Mouse (Mus musculus): ENCODE measurements around the gene Pcdh20. TPM values are rescaled to one million over a fixed set of nuclear protein-coding genes. Genes with fewer than 3 reads are reported as not detected.
A peak's percentile ranks its signal among the peaks of the same experiment; 100 is the strongest.

Gene Pcdh20
- not detected in 2 replicates for polyA plus RNA-seq (2012; ENCODE audit: insufficient read depth, low replicate concordance)

DNA sequence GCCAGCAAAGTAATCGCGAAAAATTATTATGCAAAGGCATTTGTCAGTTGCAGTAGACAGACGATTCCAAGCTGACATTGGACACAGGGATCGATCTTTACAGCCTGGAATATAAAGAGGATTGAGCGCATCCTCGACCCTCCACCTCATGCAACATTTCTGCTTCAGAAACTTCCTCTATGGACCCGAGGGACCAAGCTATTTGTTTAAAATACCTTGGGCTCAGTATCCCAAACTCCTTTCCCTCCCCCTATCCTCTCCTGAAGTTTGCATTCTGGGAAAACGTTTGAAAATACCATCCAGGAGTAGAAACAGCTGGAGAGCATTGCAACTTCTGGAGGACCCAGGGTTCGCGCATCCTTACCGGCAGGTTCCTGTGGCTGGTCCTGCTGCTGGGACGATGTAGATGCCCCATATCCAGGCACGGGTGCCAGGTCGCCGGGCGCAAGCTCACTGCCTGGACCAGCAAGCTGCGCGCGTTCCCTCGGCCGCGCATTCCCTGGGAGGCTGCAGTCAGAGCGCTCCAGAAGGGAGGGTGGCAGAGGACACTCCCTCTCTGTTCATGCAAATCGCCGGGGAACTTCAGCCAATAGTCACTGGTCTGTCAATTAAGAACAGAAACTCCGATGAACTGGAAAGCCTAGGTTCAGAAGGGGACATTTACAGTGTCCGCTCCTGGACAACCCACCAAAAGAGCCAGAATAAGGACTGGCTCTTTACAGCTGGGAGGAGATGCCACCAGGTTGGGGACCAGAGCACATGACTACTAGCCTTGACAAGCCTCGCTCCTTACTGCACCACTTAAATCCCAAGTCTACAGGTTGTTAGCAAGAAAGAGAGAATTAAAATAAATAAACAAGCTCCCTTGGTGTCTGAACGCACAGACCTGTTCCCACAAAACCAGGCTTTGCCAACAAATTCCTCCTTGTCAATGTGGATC lies at the start of gene Pcdh20:
Gene Pcdh20, minus strand, starts transcription at position 902 of the 940 bp plus-strand sequence.
- Histone ChIP-seq H3K36me3 (replicated peaks; ENCODE audit: low read length) (no peaks in the 10 kb centered on the region), H3K4me3 (replicated peaks) (peak within 1 kb of the TSS; percentile 3), H3K27me3 (replicated peaks) (peaks cover 12% of the 10 kb centered on the region), H3K9me3 (no peaks in the 10 kb centered on the region), H3K4me1 (0 out of 2 replicates have a peak, but pooled peaks cover 3% of the 10 kb centered on the region)
- TF ChIP-seq FLI1 (IDR thresholded peaks at IDR 0.05; ENCODE audit: low read length) (no peak), GATA1 (IDR thresholded peaks at IDR 0.05; ENCODE audit: borderline replicate concordance, low read length) (no peak)

DNA sequence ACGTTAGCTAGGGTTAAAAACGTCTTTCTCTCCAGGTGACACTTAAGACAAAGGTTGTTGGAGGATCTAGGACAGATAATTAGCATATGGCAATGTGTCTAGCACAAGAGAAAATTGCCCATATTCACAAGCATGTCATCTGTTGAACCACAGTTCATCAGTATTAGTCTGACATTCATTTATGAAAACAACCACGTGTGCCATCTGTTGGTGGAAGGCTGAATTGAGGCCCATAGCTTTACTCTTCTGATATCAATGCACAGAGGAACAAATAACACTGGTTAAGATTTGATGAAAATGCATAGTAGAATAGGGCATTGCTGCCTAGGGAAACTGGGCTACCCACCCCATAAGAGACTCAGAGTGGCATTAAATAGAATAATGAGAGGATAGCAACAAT lies 8.7 kb upstream of the Pcdh20 start:
- no peaks in the 10 kb centered on the region for H3K9me3 ChIP-seq
- no peaks in the 10 kb centered on the region for H3K4me1 ChIP-seq
- no peaks in the 10 kb centered on the region for H3K36me3 ChIP-seq (replicated peaks; ENCODE audit: low read length)
- no peak overlapping the region for H3K4me3 ChIP-seq (replicated peaks)
- TF ChIP-seq FLI1 (IDR thresholded peaks at IDR 0.05; ENCODE audit: low read length) = no peak
- no peak for TF ChIP-seq GATA1 (IDR thresholded peaks at IDR 0.05; ENCODE audit: borderline replicate concordance, low read length)
- no peaks in the 10 kb centered on the region for H3K27me3 ChIP-seq (replicated peaks)

DNA sequence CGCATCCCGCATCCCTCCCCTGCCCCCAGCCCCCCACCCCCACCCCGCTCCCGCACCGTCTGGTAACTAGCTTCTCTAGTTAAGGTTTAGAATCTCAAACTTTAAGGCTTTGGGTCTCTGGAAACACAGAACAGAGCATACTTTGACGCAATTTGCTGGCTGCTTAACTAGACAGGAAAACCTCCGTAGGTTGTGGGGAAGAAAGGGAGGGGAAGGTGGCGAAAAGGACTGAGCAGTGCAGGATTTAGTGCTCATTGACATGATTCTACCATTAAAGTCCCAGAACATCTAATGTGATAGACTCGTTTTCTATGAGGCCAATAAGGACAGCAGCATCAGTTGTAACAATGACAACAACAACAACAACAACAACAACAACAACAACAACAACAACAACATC lies 1.2 kb downstream of the Pcdh20 start:
- TF ChIP-seq GATA1 (IDR thresholded peaks at IDR 0.05; ENCODE audit: borderline replicate concordance, low read length) (no peak), FLI1 (IDR thresholded peaks at IDR 0.05; ENCODE audit: low read length) (no peak)
- H3K9me3 ChIP-seq = no peaks in the 10 kb centered on the region
- H3K36me3 ChIP-seq (replicated peaks; ENCODE audit: low read length) = no peaks in the 10 kb centered on the region
- 0 out of 2 replicates have a peak, but pooled peaks cover 3% of the 10 kb centered on the region for H3K4me1 ChIP-seq
- H3K27me3 ChIP-seq (replicated peaks) = peaks cover 12% of the 10 kb centered on the region
- no peak overlapping the region for H3K4me3 ChIP-seq (replicated peaks)

DNA sequence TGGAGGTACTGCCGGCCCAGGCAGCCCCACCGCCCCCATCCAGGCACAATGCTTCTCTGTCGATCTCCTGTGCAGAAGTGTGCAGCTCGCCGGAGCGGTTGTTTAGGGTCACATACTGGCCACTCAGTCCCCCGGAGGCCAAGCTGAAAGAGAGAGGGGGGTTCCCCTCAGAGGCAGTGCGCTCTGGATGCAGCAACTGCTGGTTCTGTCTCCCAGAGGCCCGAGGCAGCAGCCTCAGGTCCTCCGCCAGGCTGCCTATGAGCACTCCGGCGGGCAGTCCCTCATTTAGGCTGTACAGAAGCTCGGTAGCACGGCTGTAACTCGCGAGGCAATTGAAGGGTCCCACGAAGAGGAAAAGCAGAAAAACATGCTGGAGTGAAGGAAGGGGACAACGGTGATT lies 1.8 kb downstream of the Pcdh20 start:
- Histone ChIP-seq H3K4me3 (replicated peaks) (no peak overlapping the region), H3K9me3 (no peaks in the 10 kb centered on the region), H3K27me3 (replicated peaks) (peaks cover 12% of the 10 kb centered on the region), H3K36me3 (replicated peaks; ENCODE audit: low read length) (no peaks in the 10 kb centered on the region), H3K4me1 (0 out of 2 replicates have a peak, but pooled peaks cover 3% of the 10 kb centered on the region)
- TF ChIP-seq GATA1 (IDR thresholded peaks at IDR 0.05; ENCODE audit: borderline replicate concordance, low read length) = no peak
- TF ChIP-seq FLI1 (IDR thresholded peaks at IDR 0.05; ENCODE audit: low read length) = no peak

DNA sequence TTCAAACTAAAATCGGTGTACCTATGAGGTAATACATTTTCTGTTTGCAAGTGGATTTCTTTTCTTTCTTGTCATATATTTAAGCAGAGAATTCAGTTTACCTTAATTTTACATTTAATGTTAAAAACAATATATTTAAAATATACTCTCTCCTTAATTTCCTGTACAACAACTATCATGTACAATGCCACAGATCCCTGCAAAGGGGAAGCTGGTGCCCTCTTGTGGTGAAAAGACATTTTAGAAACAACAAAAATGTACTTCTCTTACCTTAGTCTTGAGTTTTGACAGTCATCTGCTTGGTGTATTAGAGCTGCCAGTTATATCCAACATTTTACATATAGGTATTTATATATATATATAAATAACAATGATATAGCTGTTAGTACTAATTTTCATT lies 4.8 kb downstream of the Pcdh20 start:
- Histone ChIP-seq H3K27me3 (replicated peaks) (peaks cover 12% of the 10 kb centered on the region), H3K36me3 (replicated peaks; ENCODE audit: low read length) (no peaks in the 10 kb centered on the region), H3K9me3 (no peaks in the 10 kb centered on the region), H3K4me1 (0 out of 2 replicates have a peak, but pooled peaks cover 3% of the 10 kb centered on the region), H3K4me3 (replicated peaks) (no peak overlapping the region)
- TF ChIP-seq FLI1 (IDR thresholded peaks at IDR 0.05; ENCODE audit: low read length) (no peak), GATA1 (IDR thresholded peaks at IDR 0.05; ENCODE audit: borderline replicate concordance, low read length) (no peak)

DNA sequence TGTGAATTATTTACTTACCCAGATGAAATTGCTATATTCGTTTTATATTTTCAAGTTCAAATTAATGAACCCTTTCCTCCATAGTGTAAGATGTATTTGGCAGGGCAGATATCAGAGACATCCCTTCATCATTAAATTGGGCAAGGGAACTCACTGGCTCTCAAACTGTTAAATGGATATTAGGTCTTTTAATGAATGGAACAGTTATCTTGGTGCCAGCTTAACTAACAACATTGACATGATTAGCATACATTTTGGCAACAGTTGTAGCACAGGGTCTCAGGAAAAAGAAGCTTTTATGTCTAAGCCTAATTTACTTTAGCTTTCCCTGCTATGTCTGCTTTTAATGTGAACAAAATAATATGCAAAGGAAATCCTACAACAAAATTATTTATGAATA lies 6.8 kb downstream of the Pcdh20 start:
- TF ChIP-seq FLI1 (IDR thresholded peaks at IDR 0.05; ENCODE audit: low read length) = no peak
- no peak for TF ChIP-seq GATA1 (IDR thresholded peaks at IDR 0.05; ENCODE audit: borderline replicate concordance, low read length)
- no peak overlapping the region for H3K4me3 ChIP-seq (replicated peaks)
- H3K27me3 ChIP-seq (replicated peaks) = peaks cover 5% of the 10 kb centered on the region
- no peaks in the 10 kb centered on the region for H3K9me3 ChIP-seq
- H3K4me1 ChIP-seq = no peaks in the 10 kb centered on the region
- no peaks in the 10 kb centered on the region for H3K36me3 ChIP-seq (replicated peaks; ENCODE audit: low read length)

DNA sequence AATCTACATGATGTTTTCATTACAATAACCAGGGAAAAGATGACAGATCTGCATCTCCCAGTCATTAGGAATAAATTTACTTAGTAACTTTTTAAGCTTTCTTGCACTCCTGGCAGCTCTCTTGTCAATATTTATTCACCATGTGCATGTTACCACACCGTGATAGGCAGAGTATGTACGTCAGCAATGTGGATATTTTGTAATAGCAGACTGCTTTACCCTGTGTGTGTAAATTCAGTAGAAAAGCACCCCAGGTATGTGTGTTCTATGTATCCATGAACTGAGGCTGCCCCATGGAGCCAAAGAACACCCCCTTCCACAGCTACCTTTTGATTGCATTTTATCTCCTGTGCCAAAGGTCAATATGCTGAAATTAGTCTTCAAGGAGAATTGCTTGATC lies 7.8 kb downstream of the Pcdh20 start:
- no peak overlapping the region for H3K4me3 ChIP-seq (replicated peaks)
- no peaks in the 10 kb centered on the region for H3K27me3 ChIP-seq (replicated peaks)
- no peak for TF ChIP-seq FLI1 (IDR thresholded peaks at IDR 0.05; ENCODE audit: low read length)
- TF ChIP-seq GATA1 (IDR thresholded peaks at IDR 0.05; ENCODE audit: borderline replicate concordance, low read length) = no peak
- H3K36me3 ChIP-seq (replicated peaks; ENCODE audit: low read length) = no peaks in the 10 kb centered on the region
- no peaks in the 10 kb centered on the region for H3K4me1 ChIP-seq
- H3K9me3 ChIP-seq = no peaks in the 10 kb centered on the region

DNA sequence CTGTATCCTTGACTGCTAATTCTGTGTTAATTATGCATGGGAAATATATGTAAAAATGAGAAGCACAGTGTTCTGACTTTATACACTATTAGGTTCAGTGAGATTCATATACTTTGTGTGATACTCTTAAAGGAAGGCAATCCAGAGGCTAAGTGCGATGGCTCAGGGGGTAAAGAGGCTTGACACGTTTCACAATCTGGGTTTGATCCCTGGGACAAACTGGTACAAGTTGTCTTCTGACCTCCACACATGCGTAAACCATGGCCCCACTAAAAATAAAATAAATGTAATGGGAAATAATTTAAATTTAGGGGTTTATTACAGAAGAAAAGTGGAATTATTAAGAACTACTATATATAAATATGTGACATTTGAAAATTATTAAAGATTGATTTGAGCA lies 8.3 kb downstream of the Pcdh20 start:
- no peaks in the 10 kb centered on the region for H3K27me3 ChIP-seq (replicated peaks)
- no peak for TF ChIP-seq GATA1 (IDR thresholded peaks at IDR 0.05; ENCODE audit: borderline replicate concordance, low read length)
- TF ChIP-seq FLI1 (IDR thresholded peaks at IDR 0.05; ENCODE audit: low read length) = no peak
- H3K4me3 ChIP-seq (replicated peaks) = no peak overlapping the region
- H3K36me3 ChIP-seq (replicated peaks; ENCODE audit: low read length) = no peaks in the 10 kb centered on the region
- no peaks in the 10 kb centered on the region for H3K4me1 ChIP-seq
- H3K9me3 ChIP-seq = no peaks in the 10 kb centered on the region

DNA sequence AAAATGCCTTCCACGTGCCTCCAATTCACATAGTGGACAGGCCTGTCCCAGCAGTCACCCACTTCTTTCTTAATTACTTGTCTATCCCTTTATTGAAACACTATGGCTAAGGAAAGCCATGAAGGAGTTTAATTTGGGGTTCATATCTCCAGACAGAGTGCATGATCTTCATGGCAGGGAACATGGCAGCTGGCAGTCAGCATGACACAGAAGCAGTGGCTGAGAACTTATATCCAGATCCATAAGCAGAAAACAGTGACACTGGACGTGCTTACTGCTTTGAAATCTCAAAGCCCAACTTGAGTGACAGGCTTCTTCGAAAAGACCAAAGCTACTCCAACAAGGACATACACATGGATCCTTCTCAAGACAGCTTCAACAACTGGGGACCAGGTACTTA lies 10.5 kb downstream of the Pcdh20 start:
- no peaks in the 10 kb centered on the region for H3K27me3 ChIP-seq (replicated peaks)
- TF ChIP-seq FLI1 (IDR thresholded peaks at IDR 0.05; ENCODE audit: low read length) (no peak), GATA1 (IDR thresholded peaks at IDR 0.05; ENCODE audit: borderline replicate concordance, low read length) (no peak)
- no peaks in the 10 kb centered on the region for H3K9me3 ChIP-seq
- H3K36me3 ChIP-seq (replicated peaks; ENCODE audit: low read length) = no peaks in the 10 kb centered on the region
- H3K4me3 ChIP-seq (replicated peaks) = no peak overlapping the region
- no peaks in the 10 kb centered on the region for H3K4me1 ChIP-seq

DNA sequence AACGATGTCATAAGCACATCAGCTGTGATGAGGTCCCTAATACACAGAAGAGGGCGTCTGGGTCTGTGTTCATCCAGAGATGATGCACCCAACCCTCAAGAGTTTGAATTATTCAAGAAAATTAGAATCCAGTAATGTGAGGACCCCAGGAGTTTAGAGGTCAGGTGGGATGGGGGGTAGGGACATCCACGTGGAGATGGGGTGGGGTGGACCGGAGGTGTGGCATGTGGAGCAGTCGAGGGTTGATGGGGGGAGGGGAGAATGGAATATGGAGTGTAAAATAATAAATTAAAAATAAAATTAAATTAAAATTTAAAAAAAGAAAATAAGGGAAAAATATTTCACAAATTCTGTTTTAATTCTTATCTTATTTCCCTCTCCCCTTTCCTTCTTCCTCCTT lies 27.9 kb downstream of the Pcdh20 start:
- Histone ChIP-seq H3K9me3 (peaks cover 5% of the 10 kb centered on the region; the same call in 1 of the 2 replicates), H3K4me1 (no peaks in the 10 kb centered on the region), H3K4me3 (replicated peaks) (no peak overlapping the region), H3K36me3 (replicated peaks; ENCODE audit: low read length) (no peaks in the 10 kb centered on the region), H3K27me3 (replicated peaks) (no peaks in the 10 kb centered on the region)
- TF ChIP-seq GATA1 (IDR thresholded peaks at IDR 0.05; ENCODE audit: borderline replicate concordance, low read length) = no peak
- no peak for TF ChIP-seq FLI1 (IDR thresholded peaks at IDR 0.05; ENCODE audit: low read length)

Measured in megakaryocyte, embryonic 14.5 days (primary cell).